Mouse (Mus musculus) small intestine, adult 2 months (tissue): ENCODE measurements at regions not wholly inside any gene's neighbourhood (a gene's known extent, or its start where the extent isn't known, plus 50 kb on each side); places are given as distances from the start of the nearest gene placed in this dataset.

Source experiments
- CTCF ChIP-seq: fragments of 200-500 bp; IDR thresholded peaks from 2 replicates; pipeline ENCODE4 v1.5.1; 2012; ENCODE audit warnings: low read depth, mild to moderate bottlenecking, control low read depth, inconsistent platforms, low read length, moderate library complexity, mixed read lengths; ENCODE audit not compliant: insufficient replicate concordance, insufficient read length; ENCODE audit errors: extremely low read depth
- POLR2A ChIP-seq: fragments of 200-500 bp; IDR thresholded peaks from 2 replicates; pipeline ENCODE4 v1.6.1; 2012; ENCODE audit warnings: low read depth, mild to moderate bottlenecking, control low read depth, inconsistent platforms, low read length, moderate library complexity

GRCm38 (mm10) chr8:90441058-90441851, 93.1 kb upstream of the Tox3 start:
- TF ChIP-seq CTCF, result no peak
- TF ChIP-seq POLR2A, result no peak
